Mouse (Mus musculus) gastrocnemius, adult 8-10 months (tissue): ENCODE measurements at regions not wholly inside any gene's neighbourhood (a gene's known extent, or its start where the extent isn't known, plus 50 kb on each side); places are given as distances from the start of the nearest gene placed in this dataset.
"Not testable (repeated sequence)": the region's sequence is repeated elsewhere in the genome, so short reads cannot be mapped to it uniquely, and the experiment has no call there.

Experiments
- DNase-seq, 2 experiments: peaks; one replicate each; pipeline ENCODE4 v3.0.0; 2022; ENCODE audit warnings: low spot score in 2 of 2

DNA sequence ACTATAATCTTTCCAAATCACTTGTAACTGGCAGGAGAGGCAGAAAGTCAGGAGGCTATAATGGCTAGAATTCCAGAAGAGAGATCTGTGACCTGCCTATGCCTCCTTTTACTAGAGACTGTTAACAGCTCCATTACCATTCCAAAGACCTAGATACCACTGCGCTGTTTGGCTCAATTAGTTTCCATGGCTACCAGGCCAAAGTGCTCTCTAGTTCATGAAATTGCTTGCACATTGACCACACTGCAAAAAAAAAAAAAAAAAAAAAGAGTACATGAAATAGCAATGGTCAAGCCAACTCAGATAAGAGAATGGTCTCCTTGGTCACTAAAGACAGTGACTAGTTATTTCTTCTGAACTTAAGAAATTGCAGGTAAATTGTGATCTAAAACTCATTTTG is 366.5 kb upstream of the Grid2 start:
- no peak for DNase-seq

GRCm38 (mm10) chr6:62912758-62913157 is 342.9 kb upstream of the Grid2 start:
- DNase-seq = no peak

DNA sequence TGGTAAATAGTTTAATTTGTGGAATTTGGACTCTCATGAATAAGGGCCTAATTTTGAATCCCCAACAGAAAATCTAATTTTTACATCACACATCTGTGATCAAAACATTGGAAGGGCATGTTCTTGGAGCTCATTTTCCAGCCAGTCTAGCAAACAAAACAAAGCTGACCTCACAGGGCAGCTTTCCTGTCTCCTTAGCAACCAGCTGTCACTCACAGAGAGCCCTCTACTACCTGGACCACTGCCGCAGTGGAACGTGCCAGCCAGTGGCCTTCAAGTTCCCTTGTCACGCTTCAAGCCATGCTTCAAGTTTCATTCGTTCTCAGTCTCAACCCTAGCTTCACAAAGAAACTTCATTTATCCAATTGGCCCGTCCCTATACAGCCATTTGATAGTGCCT is 338.6 kb upstream of the Grid2 start:
- not testable (repeated sequence) for DNase-seq

GRCm38 (mm10) chr6:62917956-62918355 is 337.7 kb upstream of the Grid2 start:
- DNase-seq = no peak

GRCm38 (mm10) chr6:62919092-62919491 is 336.6 kb upstream of the Grid2 start:
- peak in 1 of 2 experiments; percentile 7 for DNase-seq
